Mouse (Mus musculus) olfactory bulb, adult 2 months (tissue): Measurements from ENCODE around the gene Cntnap2. TPM values are rescaled to one million over a fixed set of nuclear protein-coding genes. Genes with fewer than 3 reads are reported as not detected.

ENCODE experiments used
- H3K27ac ChIP-seq: fragments of 200-500 bp; 2 replicates; pipeline ENCODE4 v1.5.1; 2012; ENCODE audit warnings: low read depth, low read length; ENCODE audit not compliant: insufficient read depth
- H3K4me1 ChIP-seq: fragments of 200-500 bp; 2 replicates; pipeline ENCODE4 v1.6.1; 2012; ENCODE audit warnings: low read length; ENCODE audit not compliant: control insufficient read depth, insufficient read depth
- H3K4me3 ChIP-seq: fragments of 200-500 bp; 2 replicates; pipeline ENCODE4 v1.5.1; 2012; ENCODE audit warnings: mild to moderate bottlenecking, low read depth, low read length, moderate library complexity; ENCODE audit not compliant: insufficient read depth
- CTCF ChIP-seq: fragments of 200-500 bp; IDR thresholded peaks from 2 replicates; pipeline ENCODE4 v1.5.1; 2012; ENCODE audit warnings: low read depth, mild to moderate bottlenecking, low read length, moderate library complexity; ENCODE audit not compliant: insufficient read depth
- POLR2A ChIP-seq: fragments of 200-500 bp; IDR thresholded peaks from 2 replicates; pipeline ENCODE4 v1.6.1; 2012; ENCODE audit warnings: mild to moderate bottlenecking, low read depth, low read length, moderate library complexity; ENCODE audit not compliant: insufficient read depth
- WGBS: fragments of 180-500 bp; shearing (Covaris S2); methylation state at CpG from one replicate; pipeline ENCODE4 v1.1.7; 2018; 5-methylcytosine and 5-hydroxymethylcytosine counted together
- polyA plus RNA-seq: library from polyadenylated mRNA; stranded (reverse); fragments of >200 nt; gene quantifications from 2 replicates; pipeline ENCODE4 v1.2.4, GENCODE M21; 2012; ENCODE audit warnings: low replicate concordance; ENCODE audit not compliant: missing spikeins, insufficient read depth, insufficient read length

Cntnap2 gene
- polyA plus RNA-seq, 1 experiment, result not detected

- no peak overlapping the region for H3K4me3 ChIP-seq
- TF ChIP-seq POLR2A (no peak), CTCF (no peak)
- WGBS, result 80% methylated on average over 3 of the region's 3 CpGs
- no peaks in the 10 kb centered on the region for H3K4me1 ChIP-seq
- no peak overlapping the region for H3K27ac ChIP-seq
These were observed 886.2 kb downstream of the Cntnap2 start for GRCm38 (mm10) chr6:45945144-45945985.

GRCm38 (mm10) chr6:45954773-45955172, 895.6 kb downstream of the Cntnap2 start:
- H3K4me3 ChIP-seq, result no peak overlapping the region
- TF ChIP-seq POLR2A (no peak), CTCF (no peak)
- H3K27ac ChIP-seq, result no peak overlapping the region
- no peaks in the 10 kb centered on the region; the same call in 1 of the 2 replicates for H3K4me1 ChIP-seq

GRCm38 (mm10) chr6:45964494-45964893, 905.3 kb downstream of the Cntnap2 start:
- Histone ChIP-seq H3K4me3 (no peak overlapping the region), H3K27ac (no peak overlapping the region), H3K4me1 (no peaks in the 10 kb centered on the region)
- TF ChIP-seq POLR2A (no peak), CTCF (no peak)
- WGBS, result 76% methylated on average over 1 of the region's 1 CpGs

GRCm38 (mm10) chr6:45974471-45975154, 915.5 kb downstream of the Cntnap2 start:
- H3K4me3 ChIP-seq, result no peak overlapping the region
- no peaks in the 10 kb centered on the region for H3K4me1 ChIP-seq
- H3K27ac ChIP-seq, result no peak overlapping the region
- WGBS, result 72% methylated on average over 6 of the region's 6 CpGs
- TF ChIP-seq CTCF (no peak), POLR2A (no peak)

GRCm38 (mm10) chr6:45979171-45979570, 920.0 kb downstream of the Cntnap2 start:
- no peak overlapping the region for H3K4me3 ChIP-seq
- no peak for TF ChIP-seq POLR2A
- TF ChIP-seq CTCF, result no peak
- H3K4me1 ChIP-seq, result no peaks in the 10 kb centered on the region
- 91% methylated on average over 2 of the region's 2 CpGs for WGBS
- no peak overlapping the region for H3K27ac ChIP-seq

GRCm38 (mm10) chr6:45988051-45988450, 928.9 kb downstream of the Cntnap2 start:
- TF ChIP-seq CTCF (no peak), POLR2A (no peak)
- no peak overlapping the region for H3K4me3 ChIP-seq
- 45% methylated on average over 3 of the region's 3 CpGs for WGBS
- no peaks in the 10 kb centered on the region for H3K4me1 ChIP-seq
- H3K27ac ChIP-seq, result no peak overlapping the region

GRCm38 (mm10) chr6:45991086-45991485, 931.9 kb downstream of the Cntnap2 start:
- Histone ChIP-seq H3K4me3 (no peak overlapping the region), H3K27ac (no peak overlapping the region), H3K4me1 (no peaks in the 10 kb centered on the region)
- no peak for TF ChIP-seq CTCF
- TF ChIP-seq POLR2A, result no peak
- 93% methylated on average over 1 of the region's 1 CpGs for WGBS

GRCm38 (mm10) chr6:46022515-46023143, 963.5 kb downstream of the Cntnap2 start:
- TF ChIP-seq POLR2A (no peak), CTCF (no peak)
- Histone ChIP-seq H3K4me1 (no peaks in the 10 kb centered on the region), H3K27ac (no peak overlapping the region), H3K4me3 (no peak overlapping the region)
- WGBS, result 74% methylated on average over 2 of the region's 2 CpGs
